Mouse (Mus musculus) cortical plate, adult 2 months (tissue): ENCODE data around the gene Fam219a. TPM values are rescaled to one million over a fixed set of nuclear protein-coding genes. Genes with fewer than 3 reads are reported as not detected.

ENCODE experiments used
- H3K27ac ChIP-seq: fragments of 200-500 bp; 2 replicates; pipeline ENCODE4 v1.5.1; 2012; ENCODE audit warnings: low read length, control low read depth, inconsistent platforms; ENCODE audit not compliant: insufficient read depth
- H3K4me1 ChIP-seq: fragments of 200-500 bp; 2 replicates; pipeline ENCODE4 v1.6.1; 2011; ENCODE audit warnings: low read length; ENCODE audit not compliant: control insufficient read depth, insufficient read depth
- H3K4me3 ChIP-seq: fragments of 200-500 bp; 2 replicates; pipeline ENCODE4 v1.5.1; 2011; ENCODE audit warnings: mild to moderate bottlenecking, low read length, control low read depth; ENCODE audit not compliant: insufficient read depth
- CTCF ChIP-seq: fragments of 200-500 bp; IDR thresholded peaks from 2 replicates; pipeline ENCODE4 v1.5.1; 2011; ENCODE audit warnings: mild to moderate bottlenecking, control low read depth, low read length; ENCODE audit not compliant: insufficient read depth; ENCODE audit errors: extremely low read depth
- POLR2A ChIP-seq: fragments of 200-500 bp; IDR thresholded peaks from 2 replicates; pipeline ENCODE4 v1.6.1; 2011; ENCODE audit warnings: mild to moderate bottlenecking, low read length, control low read depth; ENCODE audit not compliant: insufficient read depth; ENCODE audit errors: extremely low read depth
- polyA plus RNA-seq: library from polyadenylated mRNA; depleted of rRNA; stranded (reverse); fragments of >200 nt; gene quantifications from 2 replicates; pipeline ENCODE4 v1.2.3, GENCODE M21; 2012; rRNA removed

Gene Fam219a
- 159 and 165 TPM in 2 replicates for polyA plus RNA-seq

DNA sequence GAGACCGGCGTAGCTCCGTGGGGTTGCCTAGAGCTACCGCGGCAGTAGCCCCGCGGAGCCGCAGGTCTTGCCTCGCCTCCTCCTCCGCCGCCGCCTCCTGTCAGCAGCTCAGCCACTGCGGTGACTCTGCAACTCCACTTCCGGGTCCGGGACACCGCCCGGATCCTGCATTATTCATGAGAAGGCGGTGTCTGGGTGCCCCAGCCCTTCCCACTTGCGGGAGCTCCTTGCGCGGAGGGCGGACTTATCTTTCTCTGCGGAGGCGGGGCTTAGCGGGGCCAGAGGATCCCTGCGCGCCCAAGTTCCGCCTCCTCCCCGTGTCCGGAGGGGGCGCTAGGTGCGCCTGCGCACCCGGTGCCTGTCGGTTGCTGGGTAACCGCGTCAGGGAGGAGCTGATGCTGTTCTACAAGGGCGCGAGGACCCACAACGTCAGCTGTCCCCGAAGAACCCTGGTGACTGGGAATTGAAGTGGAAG lies at the start of gene Fam219a, which contains the start of gene Dnaic1:
Fam219a (minus strand) TSS at position 128 of the 475 bp plus-strand sequence.
Dnaic1 (plus strand) TSS at position 365 of the 475 bp plus-strand sequence.
- TF ChIP-seq CTCF, result 0 out of 2 replicates have a peak, but pooled peaks have one; percentile 3
- TF ChIP-seq POLR2A, result peak; percentile 94
- Histone ChIP-seq H3K4me3 (peak within 1 kb of the TSS; percentile 96), H3K4me1 (peaks cover 10% of the 10 kb centered on the region), H3K27ac (peak within 1 kb of the TSS; percentile 84)

DNA sequence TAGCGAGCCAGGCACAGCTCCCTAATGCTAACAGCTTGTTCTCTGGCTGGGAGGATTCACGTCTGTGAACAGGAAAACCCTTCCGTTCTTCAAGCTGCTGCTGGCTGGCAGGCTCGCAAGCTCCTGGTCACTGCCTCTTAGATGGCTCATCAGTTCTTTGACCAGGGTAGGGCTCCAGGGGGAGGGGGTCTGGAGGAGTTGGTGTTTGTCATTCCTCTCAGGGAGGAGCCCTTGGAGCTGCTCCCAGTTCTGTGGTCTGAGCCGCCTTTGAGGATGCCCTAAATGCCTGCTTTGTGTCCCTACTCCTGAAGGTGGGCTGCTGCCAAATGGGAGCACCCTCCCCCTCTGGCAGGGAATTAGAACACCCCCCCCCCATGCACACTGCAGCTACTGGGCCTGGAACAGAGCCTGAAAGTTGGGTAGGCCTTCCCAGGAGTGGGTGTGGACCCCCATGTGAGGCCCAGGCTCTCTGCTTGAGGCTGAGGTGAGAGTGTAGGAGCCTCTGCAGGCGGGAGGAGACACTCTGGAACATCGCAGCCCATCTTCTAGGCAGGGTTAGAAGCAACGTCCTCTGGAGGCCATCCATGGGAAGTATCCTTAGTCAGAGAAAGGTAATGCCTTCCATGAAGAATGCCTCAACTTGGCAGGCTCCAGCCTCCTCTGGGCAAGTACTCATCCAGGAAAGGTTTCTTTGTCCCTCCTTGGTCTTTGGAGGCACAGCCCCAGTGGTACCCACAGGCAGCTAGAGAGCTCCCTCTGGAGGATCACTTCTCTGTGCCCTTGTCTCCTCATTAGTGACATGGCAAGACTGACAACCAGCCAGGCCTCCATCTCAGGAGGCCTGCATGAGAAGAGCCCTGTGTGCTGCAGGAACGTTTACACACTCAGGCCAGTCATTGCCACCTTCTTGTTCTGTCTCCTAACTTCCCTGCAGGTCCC lies 46.6 kb upstream of the Fam219a start:
- peaks cover 2% of the 10 kb centered on the region; the same call in 1 of the 2 replicates for H3K4me1 ChIP-seq
- H3K4me3 ChIP-seq, result no peak overlapping the region
- peak overlapping the region; percentile 63; the same call in 1 of the 2 replicates for H3K27ac ChIP-seq

DNA sequence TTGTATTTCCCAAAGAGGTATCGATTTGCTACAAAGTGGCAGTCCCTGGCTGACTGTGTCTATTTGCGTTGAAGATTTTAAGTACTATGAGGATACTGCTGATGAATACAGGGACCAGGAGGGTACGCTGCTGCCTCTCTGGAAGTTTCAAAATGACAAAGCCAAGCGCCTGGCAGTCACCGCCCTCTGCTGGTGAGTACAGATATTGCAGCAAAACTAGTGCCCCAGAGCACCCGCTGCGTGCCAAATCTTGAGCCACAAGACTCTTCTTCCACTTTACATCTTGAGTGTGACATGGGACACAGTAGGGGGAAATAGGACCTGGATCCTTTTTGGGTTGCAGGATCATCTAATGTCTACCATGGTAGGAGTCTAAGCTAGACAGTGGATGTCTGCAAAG lies 44.8 kb upstream of the Fam219a start:
- no peaks in the 10 kb centered on the region for H3K4me1 ChIP-seq
- H3K27ac ChIP-seq, result no peak overlapping the region

More for the DNA sequence above, 46.6 kb upstream of the Fam219a start:
- peak; percentile 21; the same call in 1 of the 2 replicates for TF ChIP-seq CTCF
- TF ChIP-seq POLR2A, result no peak

DNA sequence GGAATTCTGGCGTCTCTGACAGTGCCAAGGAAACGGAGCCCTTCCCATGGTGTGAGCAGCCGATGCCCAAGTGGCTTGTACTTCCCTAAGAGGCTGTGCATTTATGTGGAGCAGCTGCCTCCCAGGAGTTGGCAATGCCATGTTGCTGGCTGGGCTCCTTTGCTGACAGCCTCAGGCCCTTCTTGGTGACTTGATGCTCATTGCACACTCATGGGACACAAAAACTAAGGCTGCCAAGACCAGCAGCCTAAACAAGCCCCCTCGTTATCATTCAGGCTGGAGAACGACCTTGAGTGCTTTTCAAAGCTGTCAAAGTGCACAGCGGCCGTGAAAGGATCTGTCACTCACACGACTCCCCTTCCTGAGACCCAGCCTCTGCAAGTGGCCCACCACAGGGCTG lies 42.8 kb upstream of the Fam219a start:
- Histone ChIP-seq H3K4me1 (no peaks in the 10 kb centered on the region), H3K4me3 (no peak overlapping the region), H3K27ac (no peak overlapping the region)
- TF ChIP-seq POLR2A (no peak), CTCF (no peak)

More for the DNA sequence above, 44.8 kb upstream of the Fam219a start:
- H3K4me3 ChIP-seq, result no peak overlapping the region
- TF ChIP-seq CTCF (peak; percentile 96), POLR2A (no peak)

DNA sequence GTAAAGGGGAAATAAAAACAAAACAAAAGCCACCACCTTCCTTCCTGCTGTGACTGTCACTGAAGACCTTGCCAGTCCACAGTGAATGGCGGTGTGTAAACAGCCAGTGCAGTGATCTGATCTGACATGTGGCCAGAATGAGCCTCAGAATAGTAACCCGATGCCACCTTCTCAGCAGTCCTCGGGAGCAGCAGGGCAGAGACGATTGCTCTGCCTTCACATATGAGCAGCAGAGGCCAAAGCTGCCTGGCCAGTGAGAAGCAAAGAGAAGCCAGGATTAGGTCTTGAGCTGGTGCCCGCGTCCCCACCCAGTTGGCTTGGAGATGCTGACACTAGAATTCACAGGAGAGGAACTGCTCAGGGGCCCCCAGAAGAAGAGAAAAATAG lies 41.2 kb upstream of the Fam219a start:
- Histone ChIP-seq H3K4me3 (no peak overlapping the region), H3K4me1 (no peaks in the 10 kb centered on the region), H3K27ac (no peak overlapping the region)
- no peak for TF ChIP-seq POLR2A
- TF ChIP-seq CTCF, result no peak

DNA sequence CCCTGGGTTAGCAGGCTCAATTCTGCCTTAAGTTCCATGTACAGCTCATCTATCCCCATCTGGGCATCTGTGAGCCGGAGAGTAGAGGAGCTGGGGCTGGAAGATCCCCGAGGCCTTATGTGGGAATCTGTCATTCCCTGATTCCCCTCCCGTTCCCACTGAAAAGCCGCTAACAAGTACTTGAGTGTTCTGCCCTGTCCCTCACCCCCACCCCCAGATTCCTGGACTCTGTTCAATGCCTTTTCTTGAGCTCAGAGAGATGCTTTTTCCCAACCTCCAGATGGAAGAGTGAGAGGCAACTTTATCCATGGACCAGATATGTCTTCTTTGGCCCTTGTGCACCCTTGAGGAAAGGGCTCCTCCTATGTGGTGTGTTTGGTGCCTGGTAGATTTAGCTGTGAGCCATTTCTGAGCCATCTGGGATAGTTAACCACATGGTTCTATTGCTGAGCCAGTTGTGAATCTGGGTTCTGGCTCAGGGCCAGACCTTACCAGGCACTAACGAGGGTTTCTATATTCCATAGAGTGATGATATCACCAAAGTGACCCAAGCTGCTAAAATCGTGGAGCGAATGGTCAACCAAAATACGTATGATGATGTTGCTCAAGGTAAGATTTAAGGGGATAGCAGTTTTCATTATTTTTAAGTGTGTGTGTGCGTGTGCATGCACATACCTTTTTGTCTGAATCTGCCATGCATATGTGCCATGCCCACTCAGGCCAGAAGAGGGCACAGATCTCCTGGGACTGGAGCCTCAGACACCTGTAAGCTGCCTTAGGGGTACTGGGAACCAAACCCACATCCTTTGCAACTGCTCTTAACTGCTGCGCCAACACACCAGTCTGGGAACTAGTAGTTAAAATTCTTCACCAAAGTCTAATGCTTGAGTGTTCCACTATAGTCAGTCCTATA lies 40.6 kb upstream of the Fam219a start:
- peak; percentile 25; the same call in 1 of the 2 replicates for TF ChIP-seq CTCF
- TF ChIP-seq POLR2A, result no peak
- Histone ChIP-seq H3K4me1 (no peaks in the 10 kb centered on the region), H3K27ac (no peak overlapping the region), H3K4me3 (no peak overlapping the region)

DNA sequence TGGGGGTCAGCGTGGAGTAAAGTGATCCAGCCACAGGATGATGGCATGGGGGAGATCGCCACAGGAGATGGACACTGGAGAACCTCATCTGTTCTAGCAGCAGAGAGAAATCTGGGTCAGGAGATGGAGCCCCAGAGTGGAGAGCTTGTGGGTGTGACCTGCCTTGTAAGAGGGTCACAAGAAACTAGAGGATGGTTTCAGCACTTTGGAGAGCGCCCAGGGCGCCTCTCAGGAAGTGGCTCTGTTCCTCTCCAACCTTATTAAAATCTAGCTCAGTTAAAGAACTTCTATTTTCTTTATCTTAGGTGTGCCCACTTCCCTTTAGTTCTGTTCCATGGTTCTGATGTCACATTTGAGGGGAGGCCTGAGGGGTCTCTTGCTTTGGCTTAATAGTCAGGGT lies 37.4 kb upstream of the Fam219a start:
- H3K4me1 ChIP-seq, result no peaks in the 10 kb centered on the region
- TF ChIP-seq POLR2A (no peak), CTCF (no peak)
- no peak overlapping the region for H3K4me3 ChIP-seq
- H3K27ac ChIP-seq, result no peak overlapping the region

DNA sequence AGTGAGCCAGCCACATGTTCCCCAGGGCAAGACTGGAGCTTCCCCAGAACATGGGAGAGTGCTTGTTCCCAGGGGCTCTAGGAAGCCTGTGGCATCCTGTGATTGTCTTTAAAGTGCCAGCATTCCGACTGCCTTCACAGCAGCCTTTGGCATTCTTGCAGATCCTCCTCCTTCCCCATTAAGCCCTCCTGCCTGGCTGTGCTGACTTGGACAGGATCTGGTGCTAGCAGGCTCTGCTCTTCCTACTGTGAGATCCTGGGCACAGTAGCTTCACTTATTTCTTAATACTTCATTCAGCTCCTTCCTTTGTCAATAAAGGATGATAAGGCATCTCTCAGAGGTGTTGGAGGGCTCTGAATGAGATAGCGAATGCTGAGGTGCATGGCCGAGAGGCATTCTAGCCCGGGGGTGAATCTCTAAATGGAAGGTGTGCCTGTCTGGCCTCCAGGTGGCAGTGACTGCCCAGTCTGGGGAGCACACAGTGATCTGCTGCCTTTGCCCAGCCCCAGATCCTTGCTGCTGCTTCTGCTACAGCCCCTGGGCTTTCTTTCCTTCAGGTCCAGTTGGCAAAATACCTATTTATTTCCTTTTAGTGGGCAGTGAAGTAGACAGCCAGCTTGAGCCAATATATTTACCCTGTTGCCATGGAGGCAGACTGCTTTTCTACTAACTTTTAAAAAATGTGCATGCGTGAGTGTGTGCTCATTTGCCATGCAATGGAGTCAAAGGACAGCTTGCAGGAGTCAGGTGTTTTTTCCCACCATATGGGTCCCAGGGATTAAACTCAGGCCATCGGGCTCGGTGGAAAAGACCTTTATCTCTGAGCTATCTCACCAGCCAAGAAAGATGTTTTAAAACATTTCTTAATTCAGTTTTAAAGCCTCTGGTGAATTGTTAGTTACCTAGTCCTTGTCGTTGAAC lies 35.4 kb upstream of the Fam219a start:
- no peak overlapping the region for H3K4me3 ChIP-seq
- no peak overlapping the region for H3K27ac ChIP-seq
- no peak for TF ChIP-seq POLR2A
- TF ChIP-seq CTCF, result peak; percentile 52
- H3K4me1 ChIP-seq, result no peaks in the 10 kb centered on the region

DNA sequence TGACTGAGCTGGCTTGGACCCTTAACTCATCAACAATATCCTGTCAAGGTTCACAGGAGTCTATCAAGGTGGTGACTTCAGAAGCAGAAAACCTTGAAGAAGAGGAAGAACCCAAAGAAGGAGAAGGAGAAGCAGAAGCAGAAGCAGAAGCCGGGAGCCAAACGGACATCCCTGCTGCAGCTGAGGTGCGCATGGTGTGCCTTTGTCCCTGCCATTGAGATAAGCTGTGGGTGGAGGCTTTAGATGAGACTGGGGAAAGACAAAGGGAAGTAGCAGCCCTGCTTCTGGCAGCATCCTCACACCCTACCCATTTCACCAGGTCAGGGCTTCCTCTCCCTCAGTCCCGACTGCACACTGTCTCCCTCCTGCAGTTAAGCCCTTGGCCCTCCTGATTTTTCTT lies 33.5 kb upstream of the Fam219a start:
- Histone ChIP-seq H3K27ac (no peak overlapping the region), H3K4me1 (no peaks in the 10 kb centered on the region), H3K4me3 (no peak overlapping the region)
- TF ChIP-seq CTCF (no peak), POLR2A (no peak)
